Mouse (Mus musculus) cerebellum, adult 18-20 months (tissue): ENCODE results near the gene Arxes2.

ENCODE experiments used
- DNase-seq, 2 experiments: peaks; one replicate each; pipeline ENCODE4 v3.0.0; 2021

The Arxes2 gene

GRCm38 (mm10) chrX:136043726-136044125 lies 50.1 kb downstream of the Arxes2 start:
- no peak for DNase-seq
